Comparison of ENCODE assay signal across 22 mouse cellular contexts in genomic region chr8:15323421-15323820, GRCm38 (mm10).
"Had no signal": no experiment of that assay in that cellular context is flagged by ENCODE, and none has a peak within 500 bp of the region (broad histone marks: within the 10 kb centered on the region; RNA-seq: fewer than 3 reads in every experiment).

No protein-coding gene starts in this region.

- H3K9me3 ChIP-seq: lung, embryonic 15.5 days; midbrain, embryonic 13.5 days; neural tube, embryonic 13.5 days; neural tube, embryonic 15.5 days had no signal

- H3K9ac ChIP-seq: liver, postnatal 0 days; lung, embryonic 15.5 days; midbrain, embryonic 13.5 days; neural tube, embryonic 13.5 days; neural tube, embryonic 15.5 days had no signal

- H3K4me2 ChIP-seq: lung, embryonic 15.5 days; midbrain, embryonic 11.5 days; midbrain, embryonic 13.5 days; neural tube, embryonic 13.5 days; neural tube, embryonic 15.5 days had no signal

- H3K27me3 ChIP-seq: lung, embryonic 15.5 days; megakaryocyte, embryonic 14.5 days; midbrain, embryonic 13.5 days; neural tube, embryonic 13.5 days; neural tube, embryonic 15.5 days had no signal

- ATAC-seq: liver, postnatal 0 days; lung, postnatal 0 days; midbrain, embryonic 13.5 days; midbrain, embryonic 16.5 days had no signal

- H3K4me3 ChIP-seq: lung, embryonic 15.5 days; megakaryocyte, embryonic 14.5 days; midbrain, embryonic 13.5 days; myocyte; neural tube, embryonic 13.5 days; neural tube, embryonic 15.5 days had no signal

- H3K36me3 ChIP-seq: lung, embryonic 15.5 days; midbrain, embryonic 13.5 days; neural tube, embryonic 13.5 days; neural tube, embryonic 15.5 days had no signal

- H3K27ac ChIP-seq: lung, embryonic 15.5 days; macrophage; midbrain, embryonic 13.5 days; neural tube, embryonic 13.5 days; neural tube, embryonic 15.5 days had no signal

- DNase-seq: liver, postnatal 0 days; lung, adult 2 months; lung, postnatal 14 days; lung, postnatal 36 days; retina, postnatal 1 day; right cerebral cortex, adult 18-20 months; right cerebral cortex, postnatal 25 days; right cerebral cortex, postnatal 4 days; spleen, adult 18-20 months; thymus, adult 2 months; thymus, postnatal 25 days; thymus, postnatal 4 days had no signal

- H3K4me1 ChIP-seq: lung, embryonic 15.5 days; megakaryocyte, embryonic 14.5 days had no signal
